ENCODE assay signal across 19 mouse cellular contexts in the genomic region with DNA sequence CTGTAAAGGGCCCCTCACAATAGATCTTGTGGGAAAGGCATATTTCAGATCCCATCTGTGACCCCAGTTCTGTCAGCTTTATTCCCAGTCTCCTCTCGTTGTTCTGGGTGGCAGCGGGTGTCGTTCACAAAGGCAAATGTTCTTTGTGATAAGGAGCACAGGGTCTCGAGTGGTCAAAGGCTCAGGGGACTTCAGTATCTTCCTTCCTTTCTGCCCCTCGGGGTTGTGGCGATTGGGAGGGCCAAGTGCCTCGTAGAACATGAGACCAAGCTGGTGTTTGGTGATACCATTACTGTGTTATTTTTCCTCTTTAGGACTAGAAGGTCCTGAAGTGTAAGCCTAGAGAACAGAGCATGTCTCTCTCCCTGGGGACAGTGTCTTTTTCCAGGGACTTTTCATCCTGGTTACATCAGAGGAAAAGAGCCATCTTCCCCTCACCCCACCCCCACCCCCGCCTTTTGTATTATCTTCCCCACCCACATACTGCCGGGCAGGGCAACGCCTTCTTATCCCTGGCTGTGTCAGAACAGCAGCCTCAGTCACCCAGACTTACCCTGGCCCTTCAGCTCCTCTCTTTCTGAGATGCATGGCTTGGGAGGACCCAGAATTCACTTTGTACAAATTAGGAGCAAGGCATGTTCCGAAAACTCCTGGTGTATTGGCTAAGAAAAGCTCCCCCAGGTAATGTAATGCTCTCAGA.
DNase-seq lines count a peak whose midpoint lies in the region; ATAC-seq and TF ChIP-seq lines count a peak whose summit lies in the region.
"Had no signal": no experiment of that assay in that cellular context is flagged by ENCODE, and none has a peak within 500 bp of the region (broad histone marks: within the 10 kb centered on the region; RNA-seq: fewer than 3 reads in every experiment).

No protein-coding gene starts in this region.

- H3K27ac ChIP-seq in heart, embryonic 10.5 days = peak overlapping the region; percentile 22; the same call in 1 of the 2 replicates
- H3K27ac ChIP-seq in ES-Bruce4 (ENCODE audit: insufficient read depth, low read length) = peak overlapping the region; percentile 71
- peak overlapping the region; percentile 70 for H3K27ac ChIP-seq in bone marrow, adult 2 months (ENCODE audit: control insufficient read depth, insufficient read depth, low read depth, low read length, poor library complexity)
- H3K27ac ChIP-seq in liver, embryonic 14.5 days = peak overlapping the region; percentile 90
- H3K27ac ChIP-seq in midbrain, postnatal 0 days (ENCODE audit: low read depth, low read length) = no peak overlapping the region
- H3K27ac ChIP-seq: embryonic facial prominence, embryonic 10.5 days; forebrain, embryonic 12.5 days; hindbrain, embryonic 12.5 days; midbrain, embryonic 12.5 days had no signal

- peaks cover 98% of the 10 kb centered on the region for H3K36me3 ChIP-seq in heart, embryonic 10.5 days
- peaks cover 18% of the 10 kb centered on the region for H3K36me3 ChIP-seq in ES-Bruce4 (ENCODE audit: control insufficient read depth, insufficient read depth, low read length, poor library complexity, severe bottlenecking)
- H3K36me3 ChIP-seq in liver, embryonic 14.5 days (replicated peaks; ENCODE audit: control insufficient read depth, insufficient read depth, low read depth) = peaks cover 77% of the 10 kb centered on the region
- peaks cover 48% of the 10 kb centered on the region for H3K36me3 ChIP-seq in midbrain, postnatal 0 days (ENCODE audit: insufficient read depth, low read length)

- H3K27me3 ChIP-seq in heart, embryonic 10.5 days (ENCODE audit: insufficient read depth, poor library complexity, severe bottlenecking) = no peaks in the 10 kb centered on the region
- H3K27me3 ChIP-seq in ES-Bruce4 (ENCODE audit: control insufficient read depth, insufficient read depth, low read length, poor library complexity, severe bottlenecking) = no peaks in the 10 kb centered on the region
- no peaks in the 10 kb centered on the region for H3K27me3 ChIP-seq in liver, embryonic 14.5 days (ENCODE audit: control insufficient read depth, insufficient read depth, low read length)
- no peaks in the 10 kb centered on the region for H3K27me3 ChIP-seq in midbrain, postnatal 0 days (ENCODE audit: insufficient read depth, low read length)
- H3K27me3 ChIP-seq: forebrain, embryonic 12.5 days; hindbrain, embryonic 12.5 days; midbrain, embryonic 12.5 days had no signal

- peak overlapping the region; percentile 32; the same call in 1 of the 2 replicates for H3K4me3 ChIP-seq in heart, embryonic 10.5 days
- no peak overlapping the region for H3K4me3 ChIP-seq in ES-Bruce4 (ENCODE audit: low read depth, low read length)
- peak overlapping the region; percentile 63 for H3K4me3 ChIP-seq in bone marrow, adult 2 months (replicated peaks; ENCODE audit: control insufficient read depth, low read depth, low read length)
- H3K4me3 ChIP-seq in liver, embryonic 14.5 days (ENCODE audit: insufficient read depth in 1 of 2, low read depth in 2 of 2, low read length in 2 of 2) = peak overlapping the region; percentile 60 to 70
- H3K4me3 ChIP-seq in midbrain, postnatal 0 days (ENCODE audit: low read depth, low read length) = no peak overlapping the region
- H3K4me3 ChIP-seq: embryonic facial prominence, embryonic 10.5 days; forebrain, embryonic 12.5 days; hindbrain, embryonic 12.5 days; midbrain, embryonic 12.5 days had no signal

- TF ChIP-seq CTCF in ES-Bruce4 (IDR thresholded peaks at IDR 0.05; ENCODE audit: low read depth, low read length) = no peak
- TF ChIP-seq CTCF in bone marrow, adult 2 months (IDR thresholded peaks at IDR 0.05; ENCODE audit: control insufficient read depth, insufficient read depth, low read length) = no peak
- TF ChIP-seq CTCF in liver, embryonic 14.5 days (IDR thresholded peaks at IDR 0.05; ENCODE audit: low read depth) = no peak
- TF ChIP-seq CTCF in midbrain, postnatal 0 days (IDR thresholded peaks at IDR 0.05) = no peak

- no peak overlapping the region for H3K9ac ChIP-seq in ES-Bruce4 (ENCODE audit: low read depth, poor library complexity, severe bottlenecking)
- H3K9ac ChIP-seq in liver, embryonic 14.5 days (replicated peaks) = peak overlapping the region; percentile 75
- H3K9ac ChIP-seq in midbrain, postnatal 0 days (replicated peaks; ENCODE audit: low read length, poor library complexity, severe bottlenecking) = no peak overlapping the region
- H3K9ac ChIP-seq: forebrain, embryonic 12.5 days; hindbrain, embryonic 12.5 days; midbrain, embryonic 12.5 days had no signal

- 43% methylated on average over 11 of the region's 11 CpGs for WGBS in heart, embryonic 10.5 days
- 68% methylated on average over 11 of the region's 11 CpGs for WGBS in bone marrow, adult 2 months
- 15% methylated on average over 11 of the region's 11 CpGs for WGBS in liver, embryonic 14.5 days (ENCODE audit: insufficient replicate concordance)
- WGBS in midbrain, postnatal 0 days = 59% methylated on average over 11 of the region's 11 CpGs

- no peaks in the 10 kb centered on the region for H3K9me3 ChIP-seq in heart, embryonic 10.5 days
- H3K9me3 ChIP-seq in ES-Bruce4 (replicated peaks; ENCODE audit: control insufficient read depth, insufficient read depth, low read length, poor library complexity, severe bottlenecking) = no peaks in the 10 kb centered on the region
- no peaks in the 10 kb centered on the region for H3K9me3 ChIP-seq in liver, embryonic 14.5 days (ENCODE audit: control insufficient read depth, low read length)
- H3K9me3 ChIP-seq in midbrain, postnatal 0 days (ENCODE audit: low read length) = no peaks in the 10 kb centered on the region
- H3K9me3 ChIP-seq: embryonic facial prominence, embryonic 10.5 days; forebrain, embryonic 12.5 days; hindbrain, embryonic 12.5 days; midbrain, embryonic 12.5 days had no signal

- H3K4me1 ChIP-seq in heart, embryonic 10.5 days = 0 out of 2 replicates have a peak, but pooled peaks cover 8% of the 10 kb centered on the region
- H3K4me1 ChIP-seq in ES-Bruce4 (ENCODE audit: control insufficient read depth, insufficient read depth, low read length) = peaks cover 2% of the 10 kb centered on the region
- no peaks in the 10 kb centered on the region for H3K4me1 ChIP-seq in bone marrow, adult 2 months (ENCODE audit: control insufficient read depth, insufficient read depth, low read length)
- peaks cover 18 to 49% of the 10 kb centered on the region in 2 experiments for H3K4me1 ChIP-seq in liver, embryonic 14.5 days (replicated peaks; ENCODE audit: control insufficient read depth in 2 of 2, insufficient read depth in 2 of 2, low read length in 1 of 2)
- no peaks in the 10 kb centered on the region for H3K4me1 ChIP-seq in midbrain, postnatal 0 days (ENCODE audit: insufficient read depth, low read length)
- H3K4me1 ChIP-seq: embryonic facial prominence, embryonic 10.5 days; forebrain, embryonic 12.5 days; midbrain, embryonic 12.5 days had no signal

- DNase-seq in heart, embryonic 10.5 days (ENCODE audit: low spot score) = no peak
- no peak for DNase-seq in heart, postnatal 10 days
- DNase-seq in liver, embryonic 14.5 days (ENCODE audit: low read depth in 3 of 3, low spot score in 3 of 3) = peak; percentile 65 to 70 (median 69)
- no peak for DNase-seq in thymus, adult 18-20 months
- no peak for DNase-seq in urinary bladder, postnatal 4 days (ENCODE audit: low spot score in 2 of 2)
- no peak for DNase-seq in midbrain, postnatal 0 days (ENCODE audit: low spot score)
- DNase-seq: cerebellum, adult 8-10 months; heart, adult 18-20 months; kidney, adult 11 months; kidney, postnatal 25 days; layer of hippocampus, postnatal 36 days; right cerebral cortex, postnatal 14 days; thymus, postnatal 25 days had no signal

- intact Hi-C loops in heart, postnatal 10 days (cut with DNase I) = no loop called here

- 0 out of 2 replicates have a peak, but pooled peaks have one; percentile 20 for TF ChIP-seq EP300 in ES-Bruce4 (IDR thresholded peaks at IDR 0.05; ENCODE audit: insufficient read depth, low read depth, low read length)
- no peak; the same call in 1 of the 2 replicates for TF ChIP-seq EP300 in liver, embryonic 14.5 days (IDR thresholded peaks at IDR 0.05; ENCODE audit: low read depth)

- no peak for TF ChIP-seq POLR2A in ES-Bruce4 (IDR thresholded peaks at IDR 0.05; ENCODE audit: insufficient read depth, low read length)
- no peak for TF ChIP-seq POLR2A in bone marrow, adult 2 months (IDR thresholded peaks at IDR 0.05; ENCODE audit: borderline replicate concordance, control insufficient read depth, low read depth, low read length)

- H3K4me2 ChIP-seq in liver, embryonic 14.5 days (ENCODE audit: low read depth) = peak overlapping the region; percentile 84
- no peak overlapping the region for H3K4me2 ChIP-seq in midbrain, postnatal 0 days (ENCODE audit: low read depth, low read length, poor library complexity, severe bottlenecking)
- H3K4me2 ChIP-seq: forebrain, embryonic 12.5 days; hindbrain, embryonic 12.5 days; midbrain, embryonic 12.5 days had no signal

- ATAC-seq in liver, embryonic 14.5 days (ENCODE audit: insufficient read depth) = peak; percentile 84
- no peak for ATAC-seq in midbrain, postnatal 0 days (ENCODE audit: low FRiP score)

Comparison
In these comparisons a context has a peak if more than half of its experiments do, and no peak if none do; other contexts are left out.
1. DNase-seq: peak in liver, embryonic 14.5 days (3 of 3); none in heart, embryonic 10.5 days (single experiment), heart, postnatal 10 days (0 of 2), thymus, adult 18-20 months (0 of 2), urinary bladder, postnatal 4 days (0 of 2) and midbrain, postnatal 0 days (single experiment).
2. H3K4me3 ChIP-seq: peak in heart, embryonic 10.5 days (single experiment), bone marrow, adult 2 months (single experiment) and liver, embryonic 14.5 days (2 of 2); none in ES-Bruce4 (single experiment) and midbrain, postnatal 0 days (single experiment).